Mouse (Mus musculus): ENCODE results near the gene Rxrg. TPM values are rescaled to one million over a fixed set of nuclear protein-coding genes. Genes with fewer than 3 reads are reported as not detected.

Gene Rxrg
- polyA plus RNA-seq, 1 experiment from 2014 or later, result 2.5 TPM

DNA sequence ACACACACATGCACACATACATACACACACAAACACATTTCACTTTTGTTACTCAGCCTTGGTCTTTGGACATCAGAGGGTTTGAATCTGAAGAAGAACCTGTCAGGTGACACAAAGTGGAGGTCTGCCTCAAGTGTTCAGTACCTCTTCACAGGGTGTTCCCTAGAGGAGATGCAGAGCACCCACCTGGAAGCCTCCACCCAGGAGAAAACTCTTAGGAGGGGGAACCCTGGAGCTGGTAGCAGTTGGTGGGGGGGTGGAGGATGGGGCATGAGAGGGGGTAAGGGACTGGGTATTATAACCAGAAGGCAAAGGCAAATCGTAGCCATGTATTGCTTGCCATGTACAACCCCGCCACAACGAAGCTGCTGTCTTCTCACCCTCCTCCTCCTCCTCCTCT lies 60.9 kb downstream of the Rxrg start:
- Histone ChIP-seq H3K9me3 (ENCODE audit: control insufficient read depth, low read depth, low read length) (no peaks in the 10 kb centered on the region), H3K4me1 (ENCODE audit: control insufficient read depth, insufficient read depth, low read length) (peaks cover 8% of the 10 kb centered on the region; the same call in 1 of the 2 replicates), H3K36me3 (ENCODE audit: control insufficient read depth, insufficient read depth, low read length) (no peaks in the 10 kb centered on the region), H3K9ac (replicated peaks; ENCODE audit: low read depth, low read length) (no peak overlapping the region), H3K27me3 (ENCODE audit: control insufficient read depth, insufficient read depth, low read length) (0 out of 2 replicates have a peak, but pooled peaks cover 12% of the 10 kb centered on the region), H3K4me3 (ENCODE audit: low read depth, low read length) (no peak overlapping the region), H3K27ac (ENCODE audit: low read length) (no peak overlapping the region), H3K4me2 (replicated peaks; ENCODE audit: low read depth, low read length) (no peak overlapping the region)
- no peak for ATAC-seq (ENCODE audit: insufficient number of reproducible peaks, insufficient read depth, low FRiP score, low read depth)
- 87% methylated on average over 3 of the region's 3 CpGs for WGBS

DNA sequence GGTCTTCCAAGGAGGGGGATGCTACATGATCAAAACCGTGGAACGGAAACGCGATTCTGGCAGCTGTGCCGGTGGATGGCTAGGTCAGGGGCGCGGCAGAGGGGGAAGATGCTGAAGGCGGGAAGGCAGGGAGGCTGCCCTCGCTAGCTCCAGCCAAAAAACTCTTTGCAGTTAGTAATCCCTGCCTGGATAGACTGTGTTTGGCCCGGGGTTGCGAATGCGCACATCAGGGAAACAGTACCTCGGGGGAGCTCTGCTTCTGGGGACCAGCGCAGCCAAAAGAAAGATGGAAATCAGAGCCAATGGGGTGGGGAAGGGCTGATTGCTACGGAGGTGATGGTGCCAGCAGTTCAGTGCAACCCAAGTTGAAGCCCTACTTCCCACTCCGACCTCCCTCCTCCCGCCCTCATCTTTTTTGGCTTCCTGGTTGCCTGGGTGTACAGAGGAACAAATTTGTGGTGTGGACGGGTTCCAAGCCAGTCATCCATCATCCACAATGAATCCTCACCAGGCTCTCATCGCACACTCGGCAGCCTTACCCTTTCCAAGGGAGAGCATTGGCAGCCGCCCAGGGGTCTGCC lies 62.4 kb downstream of the Rxrg start:
- Histone ChIP-seq H3K4me2 (replicated peaks; ENCODE audit: low read depth, low read length) (peak overlapping the region; percentile 47), H3K36me3 (ENCODE audit: control insufficient read depth, insufficient read depth, low read length) (no peaks in the 10 kb centered on the region), H3K27me3 (ENCODE audit: control insufficient read depth, insufficient read depth, low read length) (0 out of 2 replicates have a peak, but pooled peaks cover 12% of the 10 kb centered on the region), H3K9ac (replicated peaks; ENCODE audit: low read depth, low read length) (no peak overlapping the region), H3K9me3 (ENCODE audit: control insufficient read depth, low read depth, low read length) (no peaks in the 10 kb centered on the region), H3K4me1 (ENCODE audit: control insufficient read depth, insufficient read depth, low read length) (peaks cover 8% of the 10 kb centered on the region; the same call in 1 of the 2 replicates), H3K4me3 (ENCODE audit: low read depth, low read length) (peak overlapping the region; percentile 19), H3K27ac (ENCODE audit: low read length) (no peak overlapping the region)
- WGBS, result 0% methylated on average over 21 of the region's 21 CpGs
- peak; percentile 64; the same call in 1 of the 2 replicates for ATAC-seq (ENCODE audit: insufficient number of reproducible peaks, insufficient read depth, low FRiP score, low read depth)

DNA sequence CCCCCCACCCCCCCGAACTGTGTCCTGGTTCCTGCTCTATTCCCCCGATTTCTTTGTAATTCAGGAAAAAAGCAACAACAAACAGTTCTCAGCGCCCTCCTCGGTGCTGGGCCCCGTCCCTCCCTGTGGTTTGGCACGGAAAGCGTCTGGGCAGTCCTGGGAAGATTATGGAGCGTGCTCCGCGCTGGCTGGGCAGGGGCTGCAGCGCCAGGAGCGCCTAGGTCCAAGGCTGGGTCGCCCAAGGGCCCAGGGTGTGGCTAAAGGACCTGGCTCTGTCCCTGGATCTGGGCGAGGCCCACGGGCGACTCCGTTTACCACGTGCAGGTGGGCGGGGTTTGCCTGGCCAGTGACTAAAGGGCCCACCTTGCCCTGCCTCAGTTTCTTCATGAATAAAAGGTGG lies 62.9 kb downstream of the Rxrg start:
- Histone ChIP-seq H3K4me2 (replicated peaks; ENCODE audit: low read depth, low read length) (peak overlapping the region; percentile 47), H3K9ac (replicated peaks; ENCODE audit: low read depth, low read length) (0 out of 2 replicates have a peak overlapping the region, but pooled peaks have one; percentile 18), H3K4me3 (ENCODE audit: low read depth, low read length) (peak overlapping the region; percentile 19), H3K36me3 (ENCODE audit: control insufficient read depth, insufficient read depth, low read length) (no peaks in the 10 kb centered on the region), H3K4me1 (ENCODE audit: control insufficient read depth, insufficient read depth, low read length) (peaks cover 8% of the 10 kb centered on the region; the same call in 1 of the 2 replicates), H3K27ac (ENCODE audit: low read length) (no peak overlapping the region), H3K9me3 (ENCODE audit: control insufficient read depth, low read depth, low read length) (no peaks in the 10 kb centered on the region), H3K27me3 (ENCODE audit: control insufficient read depth, insufficient read depth, low read length) (0 out of 2 replicates have a peak, but pooled peaks cover 12% of the 10 kb centered on the region)
- 2% methylated on average over 19 of the region's 19 CpGs for WGBS
- ATAC-seq (ENCODE audit: insufficient number of reproducible peaks, insufficient read depth, low FRiP score, low read depth), result peak; percentile 50; the same call in 1 of the 2 replicates

DNA sequence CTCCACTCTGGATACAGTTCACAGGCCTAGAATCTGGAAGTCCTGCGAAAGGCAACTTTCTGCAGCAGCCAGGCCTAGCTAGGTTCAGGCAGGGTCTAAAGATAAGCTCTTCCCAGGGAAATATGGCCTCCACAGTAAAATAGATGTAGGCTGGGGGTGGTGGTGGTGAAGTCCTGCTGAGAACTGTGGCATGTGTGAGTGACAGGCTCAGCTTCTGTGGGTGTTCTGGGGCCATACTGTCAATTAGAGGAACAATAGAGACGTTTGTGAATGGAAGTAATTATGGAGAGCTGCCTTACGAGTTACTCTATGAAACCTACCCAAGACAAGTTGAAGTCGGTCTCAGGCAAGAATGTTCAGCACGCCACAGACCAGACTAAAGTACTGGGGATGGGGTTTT lies 65.0 kb downstream of the Rxrg start:
- ATAC-seq (ENCODE audit: insufficient number of reproducible peaks, insufficient read depth, low FRiP score, low read depth), result no peak
- no peaks in the 10 kb centered on the region for H3K36me3 ChIP-seq (ENCODE audit: control insufficient read depth, insufficient read depth, low read length)
- H3K4me1 ChIP-seq (ENCODE audit: control insufficient read depth, insufficient read depth, low read length), result peaks cover 8% of the 10 kb centered on the region; the same call in 1 of the 2 replicates
- no peaks in the 10 kb centered on the region for H3K9me3 ChIP-seq (ENCODE audit: control insufficient read depth, low read depth, low read length)
- H3K9ac ChIP-seq (replicated peaks; ENCODE audit: low read depth, low read length), result no peak overlapping the region
- H3K27ac ChIP-seq (ENCODE audit: low read length), result no peak overlapping the region
- no peak overlapping the region for H3K4me3 ChIP-seq (ENCODE audit: low read depth, low read length)
- H3K4me2 ChIP-seq (replicated peaks; ENCODE audit: low read depth, low read length), result no peak overlapping the region
- H3K27me3 ChIP-seq (ENCODE audit: control insufficient read depth, insufficient read depth, low read length), result 0 out of 2 replicates have a peak, but pooled peaks cover 12% of the 10 kb centered on the region
- WGBS, result 72% methylated on average over 5 of the region's 5 CpGs

DNA sequence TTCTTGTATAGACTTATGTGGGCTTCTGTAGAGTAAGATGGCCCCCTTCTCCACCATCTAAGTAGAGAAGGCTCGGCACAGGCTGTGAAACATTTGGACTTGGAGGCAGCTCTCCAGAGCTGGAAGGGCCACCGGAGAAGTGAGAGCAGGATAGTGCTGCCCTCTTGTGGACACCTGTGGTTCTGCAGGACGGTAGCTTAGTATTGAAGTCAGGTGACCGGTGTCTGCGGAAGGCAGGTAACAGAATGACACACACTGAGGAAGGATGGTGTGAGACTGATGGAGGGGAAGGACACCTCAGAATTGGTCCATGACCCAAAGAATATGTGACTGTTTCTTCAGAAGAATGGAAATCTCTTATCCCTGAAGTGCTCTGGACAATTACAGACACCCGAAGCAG lies 71.6 kb downstream of the Rxrg start:
- Histone ChIP-seq H3K4me2 (replicated peaks; ENCODE audit: low read depth, low read length) (no peak overlapping the region), H3K36me3 (ENCODE audit: control insufficient read depth, insufficient read depth, low read length) (no peaks in the 10 kb centered on the region), H3K27me3 (ENCODE audit: control insufficient read depth, insufficient read depth, low read length) (peaks cover 7% of the 10 kb centered on the region), H3K4me1 (ENCODE audit: control insufficient read depth, insufficient read depth, low read length) (no peaks in the 10 kb centered on the region), H3K9me3 (ENCODE audit: control insufficient read depth, low read depth, low read length) (no peaks in the 10 kb centered on the region), H3K4me3 (ENCODE audit: low read depth, low read length) (no peak overlapping the region), H3K27ac (ENCODE audit: low read length) (no peak overlapping the region), H3K9ac (replicated peaks; ENCODE audit: low read depth, low read length) (no peak overlapping the region)
- ATAC-seq (ENCODE audit: insufficient number of reproducible peaks, insufficient read depth, low FRiP score, low read depth), result no peak
- WGBS, result 31% methylated on average over 6 of the region's 6 CpGs

DNA sequence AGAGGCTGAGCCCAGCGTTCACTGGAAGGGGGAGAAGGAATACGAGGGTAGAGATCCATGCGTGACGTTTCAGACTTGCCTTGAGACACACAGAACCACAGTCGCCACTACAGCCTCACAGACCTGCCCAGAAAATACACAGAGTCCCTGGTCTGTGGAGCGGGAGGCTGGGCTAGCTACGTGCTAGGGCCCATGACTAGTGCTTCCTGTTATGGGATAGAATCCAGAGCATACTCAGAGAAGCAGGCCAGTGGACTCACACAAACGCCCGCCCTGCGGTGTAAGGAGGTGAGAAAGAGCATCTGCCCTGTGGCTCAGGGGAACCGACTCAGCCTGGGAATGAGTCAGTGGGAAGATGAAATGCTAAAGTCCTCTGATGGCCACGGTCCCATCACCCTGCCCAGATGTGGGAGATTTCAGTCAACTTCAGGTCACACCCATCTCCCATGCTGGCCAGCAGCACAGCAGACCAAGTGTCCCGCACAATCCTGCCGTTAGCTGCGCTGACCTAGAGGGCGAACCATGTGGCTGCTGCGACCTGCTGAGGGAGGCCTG lies 74.3 kb downstream of the Rxrg start:
- H3K27ac ChIP-seq (ENCODE audit: low read length), result no peak overlapping the region
- no peak for ATAC-seq (ENCODE audit: insufficient number of reproducible peaks, insufficient read depth, low FRiP score, low read depth)
- WGBS, result 13% methylated on average over 17 of the region's 17 CpGs
- no peaks in the 10 kb centered on the region for H3K36me3 ChIP-seq (ENCODE audit: control insufficient read depth, insufficient read depth, low read length)
- H3K9me3 ChIP-seq (ENCODE audit: control insufficient read depth, low read depth, low read length), result no peaks in the 10 kb centered on the region
- peaks cover 7% of the 10 kb centered on the region for H3K27me3 ChIP-seq (ENCODE audit: control insufficient read depth, insufficient read depth, low read length)
- no peak overlapping the region for H3K4me2 ChIP-seq (replicated peaks; ENCODE audit: low read depth, low read length)
- H3K4me3 ChIP-seq (ENCODE audit: low read depth, low read length), result no peak overlapping the region
- no peak overlapping the region for H3K9ac ChIP-seq (replicated peaks; ENCODE audit: low read depth, low read length)
- no peaks in the 10 kb centered on the region for H3K4me1 ChIP-seq (ENCODE audit: control insufficient read depth, insufficient read depth, low read length)

DNA sequence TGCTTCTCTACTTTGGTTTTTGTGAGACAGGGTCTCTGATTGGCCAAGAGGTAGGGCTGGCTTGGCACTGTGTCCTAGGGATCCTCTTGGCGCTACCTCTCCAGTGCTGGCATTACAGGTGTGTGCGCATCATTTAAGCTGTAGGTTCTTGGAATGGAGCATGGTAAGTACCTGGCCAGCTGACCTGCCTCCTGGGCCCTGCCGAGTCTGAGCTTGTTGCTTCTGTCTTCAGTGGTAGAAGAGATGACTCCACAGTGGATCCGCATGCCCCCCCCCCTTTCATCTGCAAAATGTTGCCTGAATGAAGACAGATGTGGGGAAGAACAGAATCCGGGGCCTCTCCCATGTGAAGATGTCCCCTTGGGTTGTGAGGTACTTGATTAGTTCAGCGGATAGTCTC lies 80.9 kb downstream of the Rxrg start:
- no peaks in the 10 kb centered on the region for H3K36me3 ChIP-seq (ENCODE audit: control insufficient read depth, insufficient read depth, low read length)
- no peaks in the 10 kb centered on the region for H3K9me3 ChIP-seq (ENCODE audit: control insufficient read depth, low read depth, low read length)
- no peaks in the 10 kb centered on the region for H3K27me3 ChIP-seq (ENCODE audit: control insufficient read depth, insufficient read depth, low read length)
- WGBS, result 93% methylated on average over 6 of the region's 6 CpGs
- no peak overlapping the region for H3K4me2 ChIP-seq (replicated peaks; ENCODE audit: low read depth, low read length)
- H3K4me1 ChIP-seq (ENCODE audit: control insufficient read depth, insufficient read depth, low read length), result no peaks in the 10 kb centered on the region
- ATAC-seq (ENCODE audit: insufficient number of reproducible peaks, insufficient read depth, low FRiP score, low read depth), result peak; percentile 23; the same call in 1 of the 2 replicates
- H3K4me3 ChIP-seq (ENCODE audit: low read depth, low read length), result no peak overlapping the region
- H3K27ac ChIP-seq (ENCODE audit: low read length), result no peak overlapping the region
- no peak overlapping the region for H3K9ac ChIP-seq (replicated peaks; ENCODE audit: low read depth, low read length)

DNA sequence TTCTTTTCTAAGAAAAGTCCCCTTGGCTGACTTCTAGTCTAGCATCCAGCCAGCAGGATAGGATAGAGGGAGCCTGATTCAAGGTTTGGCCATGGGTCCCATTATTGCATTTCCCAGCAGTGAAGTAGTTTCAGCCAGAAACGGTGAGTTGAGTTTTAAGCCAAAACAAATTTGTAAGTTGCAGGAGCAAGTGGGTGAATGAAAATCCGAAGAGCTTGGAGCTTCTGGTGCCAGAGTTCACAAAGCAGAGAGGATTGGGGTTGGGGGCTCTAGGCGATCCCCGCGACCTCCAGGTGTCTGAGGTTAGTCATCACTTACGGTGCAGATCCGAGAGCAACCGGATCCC lies 89.8 kb downstream of the Rxrg start:
- peak overlapping the region; percentile 36 for H3K4me3 ChIP-seq (ENCODE audit: low read depth, low read length)
- peak overlapping the region; percentile 91 for H3K4me2 ChIP-seq (replicated peaks; ENCODE audit: low read depth, low read length)
- no peaks in the 10 kb centered on the region for H3K36me3 ChIP-seq (ENCODE audit: control insufficient read depth, insufficient read depth, low read length)
- peaks cover 4% of the 10 kb centered on the region; the same call in 1 of the 2 replicates for H3K9me3 ChIP-seq (ENCODE audit: control insufficient read depth, low read depth, low read length)
- 2% methylated on average over 8 of the region's 8 CpGs for WGBS
- no peak for ATAC-seq (ENCODE audit: insufficient number of reproducible peaks, insufficient read depth, low FRiP score, low read depth)
- peaks cover 8% of the 10 kb centered on the region; the same call in 1 of the 2 replicates for H3K4me1 ChIP-seq (ENCODE audit: control insufficient read depth, insufficient read depth, low read length)
- peaks cover 48% of the 10 kb centered on the region for H3K27me3 ChIP-seq (ENCODE audit: control insufficient read depth, insufficient read depth, low read length)
- H3K27ac ChIP-seq (ENCODE audit: low read length), result no peak overlapping the region
- H3K9ac ChIP-seq (replicated peaks; ENCODE audit: low read depth, low read length), result no peak overlapping the region
